Mouse (Mus musculus): ENCODE measurements around the gene Sardh.

Sardh gene

DNA sequence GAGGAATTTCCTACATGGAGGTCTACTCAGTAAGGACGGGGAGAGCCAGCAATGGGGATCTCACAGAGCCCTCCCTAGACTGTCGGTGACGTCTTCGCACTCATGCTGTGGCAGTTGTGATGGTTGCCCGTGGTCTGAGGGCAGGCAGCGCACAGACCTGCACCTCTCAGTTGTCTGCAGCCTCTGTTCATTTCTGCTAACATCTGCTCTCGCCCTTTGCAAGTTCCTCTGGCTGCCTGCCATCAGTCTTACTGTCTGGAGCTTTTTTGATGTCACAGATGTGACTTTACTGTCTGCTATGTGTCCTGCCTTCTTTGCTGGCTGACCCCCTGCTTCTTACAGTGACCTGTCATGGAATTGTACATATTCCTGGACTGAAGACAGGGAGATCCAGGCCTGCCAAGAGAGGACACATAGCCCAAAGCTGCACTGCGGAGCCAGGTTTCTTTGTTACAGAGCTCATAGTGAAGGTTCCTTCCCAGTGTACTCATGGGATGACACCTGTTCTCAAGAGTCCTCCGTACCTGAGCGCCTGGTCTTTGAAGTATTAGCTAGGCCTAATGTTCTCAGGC is 72.4 kb downstream of the Sardh start:
- in situ Hi-C loops (cut with MseI, MboI) = no loop called here

DNA sequence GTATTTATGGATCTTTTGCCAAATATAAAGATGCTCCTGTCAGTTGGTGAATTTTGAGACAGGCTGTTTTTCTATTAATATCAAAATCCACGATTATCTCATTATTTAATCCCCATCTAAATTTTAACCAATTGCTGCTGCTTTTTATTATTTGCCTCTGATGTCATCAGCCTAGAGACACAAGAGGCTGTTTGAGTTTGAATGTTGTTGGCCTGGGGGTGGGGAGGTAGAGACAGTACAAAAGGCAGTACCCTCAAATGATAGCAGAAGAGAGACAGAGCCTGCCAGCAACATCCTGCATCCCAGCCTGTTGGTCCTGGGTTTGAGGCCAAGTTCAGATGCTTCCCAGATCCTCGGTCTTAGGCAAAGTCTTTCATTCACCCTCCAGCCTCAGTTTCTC is 73.9 kb downstream of the Sardh start:
- in situ Hi-C loops (cut with MseI, MboI) = no loop called here

DNA sequence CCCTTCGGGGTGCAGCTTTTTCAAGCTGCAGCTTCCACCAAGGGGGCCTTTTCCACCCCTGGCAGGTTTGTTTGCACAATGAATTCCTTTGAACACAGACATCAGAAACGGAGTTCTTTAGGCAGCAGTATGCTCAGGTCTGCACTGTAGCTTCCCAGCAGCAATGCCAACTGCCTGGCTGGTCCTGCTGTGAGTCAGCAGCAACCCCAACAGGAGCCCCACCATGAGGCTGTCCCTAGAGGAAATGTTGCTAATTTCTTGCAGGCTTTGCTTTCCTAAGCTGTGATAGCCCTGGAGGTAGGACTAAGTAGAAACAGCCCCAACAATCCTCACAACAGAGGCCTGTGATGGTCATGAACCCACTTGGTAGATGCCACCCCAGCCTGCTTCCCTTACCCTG is 81.1 kb downstream of the Sardh start:
- in situ Hi-C loops (cut with MseI, MboI) = no loop called here

DNA sequence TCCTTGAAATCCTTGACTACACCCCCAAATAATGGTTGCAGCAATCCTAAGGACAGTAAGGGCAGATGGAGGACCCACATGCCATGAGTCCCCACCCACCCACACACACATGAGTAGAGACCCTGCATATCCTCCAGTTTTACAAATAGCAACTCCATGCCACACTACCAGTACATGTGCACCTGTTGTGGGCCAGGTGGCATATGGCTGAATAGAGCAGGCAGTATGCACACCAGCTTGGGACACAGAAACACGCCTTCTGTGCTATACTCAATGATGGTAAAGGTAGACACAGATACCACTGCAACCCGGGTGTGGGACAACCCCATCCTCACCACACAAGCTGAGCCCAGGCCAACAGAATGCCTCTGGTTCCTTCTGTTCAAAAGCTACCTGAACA is 82.1 kb downstream of the Sardh start:
- in situ Hi-C loops (cut with MseI, MboI) = no loop called here

DNA sequence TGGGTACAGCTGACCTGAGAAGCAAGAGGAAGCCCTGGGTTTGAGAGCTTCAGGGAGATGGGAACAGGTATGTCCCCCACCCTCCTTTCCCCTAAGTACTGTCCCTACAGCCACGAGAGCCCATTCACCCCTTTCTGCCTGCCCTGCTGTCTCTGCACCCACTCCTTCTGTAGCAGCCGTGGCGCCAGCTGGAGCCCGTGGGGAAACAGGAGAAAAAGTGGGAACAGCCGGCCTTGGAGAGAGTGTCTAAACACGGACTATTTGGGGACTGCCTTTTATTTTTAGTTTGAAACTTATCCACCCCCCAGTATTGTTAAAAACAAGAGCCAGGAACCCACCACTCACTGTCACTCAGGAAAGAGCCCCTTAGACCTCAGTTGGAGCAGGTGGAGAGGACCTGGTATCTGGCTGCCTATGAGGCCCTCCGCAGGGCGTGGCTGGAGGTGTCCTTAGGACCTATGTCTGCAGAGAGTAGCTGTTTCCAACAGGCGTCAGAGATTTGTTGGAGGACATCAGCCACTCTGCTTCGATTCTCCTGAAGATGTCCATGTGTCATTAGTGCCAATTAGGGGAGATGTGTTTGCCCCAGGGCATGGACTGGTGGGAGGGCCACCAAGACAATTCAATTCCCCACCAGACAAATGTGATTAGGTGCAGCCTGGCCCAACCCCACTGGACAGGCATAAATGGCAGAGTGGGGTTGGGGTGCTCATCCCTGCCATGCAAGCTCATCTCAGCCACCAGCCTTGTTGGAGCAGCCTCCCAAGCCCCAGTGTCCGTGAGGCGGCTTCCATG is 83.1 kb downstream of the Sardh start, which contains the start of gene Dbh:
Dbh (plus strand) TSS at position 438 of the 795 bp plus-strand sequence.
- in situ Hi-C loops (cut with MseI, MboI) = no loop called here

DNA sequence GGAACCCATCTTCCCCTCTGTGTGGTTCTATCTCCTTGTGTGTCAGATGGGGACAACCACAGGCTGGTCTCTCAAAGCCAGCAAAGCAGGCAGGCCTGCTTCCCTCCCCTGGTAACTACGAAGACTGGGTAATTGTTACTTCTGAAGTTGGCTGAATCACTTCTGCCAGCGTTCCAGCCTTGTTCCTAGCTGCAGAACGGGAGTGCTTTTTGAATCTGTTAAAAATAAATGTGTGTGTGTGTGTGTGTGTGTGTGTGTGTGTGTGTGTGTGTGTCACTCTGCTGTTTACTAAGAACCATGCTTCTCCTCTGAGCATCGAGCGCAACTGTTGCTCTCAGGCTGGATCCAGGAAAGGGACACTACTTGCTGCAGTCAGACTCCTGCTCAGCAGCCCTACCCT is 84.3 kb downstream of the Sardh start:
- in situ Hi-C loops (cut with MseI, MboI) = no loop called here

DNA sequence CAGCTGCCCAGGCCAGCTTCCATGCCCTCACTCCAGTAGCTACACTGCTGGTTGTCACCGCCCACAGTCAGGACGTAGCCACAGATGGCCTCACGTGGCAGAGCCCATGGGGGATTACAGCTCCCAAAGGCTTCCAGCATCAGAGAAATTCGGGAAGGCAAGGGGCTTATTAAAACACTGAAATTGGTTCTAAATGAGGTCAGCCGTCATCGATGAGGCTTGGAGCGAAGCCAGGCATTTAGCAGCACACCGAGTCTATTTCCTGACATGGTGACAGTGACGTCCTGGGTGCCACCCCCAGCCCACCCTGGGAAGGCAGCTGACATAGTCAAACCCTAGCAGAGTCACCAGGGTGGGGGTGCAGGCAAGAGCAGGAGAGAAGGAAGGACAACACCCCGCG is 85.5 kb downstream of the Sardh start:
- in situ Hi-C loops (cut with MseI, MboI) = no loop called here

DNA sequence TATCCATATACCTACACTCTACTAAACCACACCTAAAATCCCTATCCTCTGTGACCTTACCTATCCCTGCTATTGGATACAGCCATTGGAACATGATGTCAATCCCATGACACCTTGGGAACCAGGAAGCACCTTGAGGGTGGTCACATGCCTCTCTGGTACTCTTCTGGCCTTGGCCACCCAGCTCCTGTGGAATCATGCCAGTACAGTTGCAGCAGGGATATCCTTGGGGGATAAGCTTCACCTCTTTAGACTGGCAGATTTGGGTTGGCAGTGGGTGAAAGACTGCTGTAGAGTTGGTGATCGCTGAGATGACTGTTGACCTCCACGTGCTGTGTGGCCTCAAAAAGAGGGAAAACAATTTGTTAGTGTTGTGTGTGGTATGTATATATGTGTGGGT is 86.6 kb downstream of the Sardh start:
- in situ Hi-C loops (cut with MseI, MboI) = no loop called here

DNA sequence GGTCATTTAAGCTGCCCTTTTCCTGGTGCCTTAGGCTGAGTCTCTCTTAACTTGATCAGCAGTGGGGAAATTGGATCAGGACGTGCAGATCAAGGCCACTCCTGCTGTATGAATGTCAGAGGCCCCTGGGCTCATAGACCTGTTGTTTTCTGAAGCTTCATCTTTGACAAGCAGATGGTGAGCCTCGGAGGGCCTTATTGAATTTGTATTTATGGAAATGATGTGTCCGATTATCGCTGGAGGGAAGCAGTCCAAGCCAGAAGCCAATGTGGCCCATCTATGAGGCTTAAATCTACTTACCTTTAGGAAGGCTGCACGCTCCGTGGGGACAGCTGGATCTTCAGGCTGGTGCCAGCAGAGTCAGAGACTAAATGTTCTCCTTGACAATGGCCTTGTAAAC is 91.5 kb downstream of the Sardh start:
- in situ Hi-C loops (cut with MseI, MboI) = no loop called here

DNA sequence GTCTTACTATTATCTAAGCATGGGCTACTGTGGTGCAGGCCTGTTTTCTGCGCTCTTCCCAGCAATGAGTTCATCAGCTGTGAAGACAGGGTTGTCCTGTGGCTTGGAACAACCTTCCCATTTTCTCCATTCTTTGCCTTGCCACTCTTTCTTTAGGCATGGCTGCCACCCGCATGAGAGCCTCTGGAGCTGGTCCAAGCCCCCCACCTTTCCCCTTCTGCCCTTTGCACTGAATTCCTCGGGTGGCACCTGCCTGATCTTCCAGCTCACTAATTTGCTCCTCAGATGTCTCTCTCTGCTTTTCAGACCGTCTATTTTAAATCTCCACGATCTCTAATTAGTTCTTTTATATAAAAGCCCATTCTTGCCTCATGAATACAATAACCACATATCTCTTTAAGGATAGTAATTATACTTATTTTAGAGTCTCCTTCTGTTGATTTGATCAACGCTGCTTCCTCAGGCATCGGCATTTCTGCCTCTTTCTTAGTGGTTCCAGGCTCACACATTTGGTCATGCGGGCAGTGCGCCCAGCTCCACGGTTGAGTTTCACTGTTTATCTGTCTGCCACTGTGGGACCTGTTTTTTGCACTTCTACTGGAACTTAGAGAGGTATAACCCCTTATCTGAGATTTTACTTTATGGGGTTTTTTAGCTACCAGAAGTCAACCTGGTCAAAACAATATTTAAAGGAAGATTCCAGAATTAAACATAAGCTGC is 93.5 kb downstream of the Sardh start:
- in situ Hi-C loops (cut with MseI, MboI) = no loop called here

DNA sequence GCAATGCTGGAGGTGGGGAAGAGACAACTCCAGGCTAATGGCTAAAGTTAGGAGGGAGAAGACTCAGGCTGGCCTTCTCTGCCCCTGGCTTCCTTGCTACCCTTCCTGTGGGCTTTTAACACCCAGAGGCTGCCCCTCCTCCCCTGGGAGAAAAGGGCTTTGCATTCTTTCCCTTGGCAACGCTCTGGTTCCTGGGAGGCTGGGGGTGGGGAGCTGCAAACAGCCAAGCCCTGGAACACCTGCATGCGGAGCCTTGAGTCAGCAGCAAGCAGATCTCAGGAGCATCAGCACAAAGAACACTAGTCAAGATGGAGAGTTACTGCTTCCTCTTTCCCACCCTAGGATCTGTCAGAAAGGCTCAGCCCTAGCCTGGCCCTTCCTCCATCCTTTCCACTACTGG is 98.7 kb downstream of the Sardh start:
- in situ Hi-C loops (cut with MseI, MboI) = no loop called here

DNA sequence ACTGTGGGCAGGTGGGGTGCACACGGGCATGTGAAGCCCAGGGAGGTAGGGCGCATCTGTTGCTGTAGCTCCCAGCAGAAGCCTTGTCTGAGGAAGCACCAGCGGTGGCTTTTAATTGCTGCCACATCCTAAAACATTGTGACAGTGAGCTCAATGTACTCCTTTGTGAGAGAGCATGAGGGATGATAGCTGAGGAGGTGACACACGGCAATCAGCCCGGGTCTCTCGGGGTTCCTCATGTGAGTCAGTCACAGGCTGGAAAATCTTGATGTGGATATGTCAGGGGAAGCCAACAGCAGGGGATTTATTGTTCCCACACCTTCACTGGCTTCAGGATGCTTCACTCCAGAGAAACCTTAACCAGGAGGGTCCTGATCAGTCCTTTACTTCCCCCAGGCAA is 101.3 kb downstream of the Sardh start:
- in situ Hi-C loops (cut with MseI, MboI) = no loop called here

DNA sequence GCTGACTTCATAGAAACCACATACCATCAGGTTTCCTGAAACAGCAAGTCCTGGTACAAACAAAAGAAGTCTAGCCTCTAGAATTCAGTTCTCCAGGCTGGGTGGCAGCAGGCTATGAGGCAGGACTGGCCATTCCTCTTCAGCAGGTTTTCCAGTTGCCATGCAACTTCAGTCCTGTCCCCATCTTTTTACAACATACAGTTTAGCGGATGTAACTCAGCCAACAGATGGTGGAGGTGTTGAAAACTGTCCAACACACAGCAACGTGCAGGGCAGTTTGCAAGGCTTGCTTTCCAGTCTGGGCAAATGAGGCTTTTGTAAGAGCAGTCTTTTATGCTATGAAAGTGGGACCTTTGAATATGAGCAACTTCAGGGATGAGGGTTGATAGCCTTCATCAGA is 103.2 kb downstream of the Sardh start:
- in situ Hi-C loops (cut with MseI, MboI) = no loop called here

DNA sequence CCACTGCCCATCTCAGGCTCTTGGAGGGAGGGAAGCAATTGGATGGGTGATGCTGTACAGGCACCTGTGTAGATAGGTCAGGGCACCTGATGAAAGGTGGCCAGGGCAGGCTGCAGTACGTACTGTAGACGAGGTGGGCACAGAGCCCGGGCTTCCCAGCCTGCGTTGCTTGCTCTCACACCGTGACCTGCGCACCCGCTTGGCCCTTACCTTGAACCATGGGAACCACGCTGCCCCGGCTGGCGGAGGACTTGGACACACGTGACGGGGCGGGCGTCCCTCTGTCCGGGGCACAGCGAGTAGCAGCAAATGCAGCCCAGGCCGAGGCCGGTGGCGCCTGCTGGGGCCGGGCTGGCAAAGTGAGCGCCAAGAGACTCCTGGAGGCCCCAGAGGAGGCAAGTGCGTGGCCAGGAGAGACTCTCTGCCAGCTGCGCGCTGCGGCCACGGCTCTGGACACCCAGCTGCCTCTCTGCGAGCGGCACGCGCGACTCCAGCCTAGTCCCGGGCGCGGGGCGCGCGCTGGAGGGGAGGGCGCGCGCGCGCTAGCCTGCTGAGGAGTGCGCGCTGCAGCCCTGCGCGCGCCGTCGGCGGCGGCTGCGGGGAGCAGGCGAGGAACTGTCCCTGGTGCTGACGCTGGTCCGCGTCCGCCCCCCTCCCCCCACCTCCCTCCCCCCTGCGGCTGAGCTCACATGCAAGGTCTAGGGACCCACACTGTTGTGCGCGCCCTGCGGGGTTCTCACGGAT is 106.0 kb downstream of the Sardh start, which contains the start of gene Fam163b:
Fam163b (minus strand) TSS at position 542 of the 744 bp plus-strand sequence.
- in situ Hi-C loops (cut with MseI, MboI) = no loop called here
